Mouse (Mus musculus) MEL (cell line): ENCODE measurements around the gene Loxl3.

Source experiments
- CTCF ChIP-seq, 3 experiments: IDR thresholded peaks in 2 of 3; conservative IDR thresholded peaks in 1 of 3; 2 replicates each; pipeline ENCODE4 v1.5.1; 2011 to 2012; ENCODE audit warnings: low read length in 3 of 3, low read depth in 2 of 3, mild to moderate bottlenecking in 2 of 3, improper control_type of control experiment in 1 of 3, inconsistent platforms in 1 of 3, mixed read lengths in 1 of 3, moderate library complexity in 1 of 3; ENCODE audit not compliant: control insufficient read depth in 1 of 3, insufficient read depth in 1 of 3, poor library complexity in 1 of 3, severe bottlenecking in 1 of 3
- ELF1 ChIP-seq: IDR thresholded peaks from 2 replicates; pipeline ENCODE4 v1.6.1; 2014; ENCODE audit warnings: low read depth, mild to moderate bottlenecking, inconsistent platforms, low read length, improper control_type of control experiment, moderate library complexity
- EP300 ChIP-seq, 2 experiments: IDR thresholded peaks; 2 replicates each; pipeline ENCODE4 v1.6.1; 2011; ENCODE audit warnings: improper control_type of control experiment in 2 of 2, low read length in 2 of 2, low read depth in 1 of 2, mild to moderate bottlenecking in 1 of 2
- ETS1 ChIP-seq: IDR thresholded peaks from 2 replicates; pipeline ENCODE4 v1.6.1; 2012; ENCODE audit warnings: low read depth, mild to moderate bottlenecking, inconsistent platforms, low read length, improper control_type of control experiment, moderate library complexity
- MAFK ChIP-seq: IDR thresholded peaks from 2 replicates; pipeline ENCODE4 v1.6.1; 2011; ENCODE audit warnings: low read depth, mild to moderate bottlenecking, low read length, improper control_type of control experiment, borderline replicate concordance
- NELFE ChIP-seq: IDR thresholded peaks from 2 replicates; pipeline ENCODE4 v1.6.1; 2011; ENCODE audit warnings: low read depth, low read length, improper control_type of control experiment
- POLR2AphosphoS2 ChIP-seq: IDR thresholded peaks from 2 replicates; pipeline ENCODE4 v1.6.1; 2011; ENCODE audit warnings: low read length, improper control_type of control experiment
- SIN3A ChIP-seq: IDR thresholded peaks from 2 replicates; pipeline ENCODE4 v1.6.1; 2012; ENCODE audit warnings: low read length, improper control_type of control experiment, inconsistent platforms
- TBP ChIP-seq: IDR thresholded peaks from 2 replicates; pipeline ENCODE4 v1.8.0; 2011; ENCODE audit warnings: low read depth, low read length, improper control_type of control experiment
- TCF12 ChIP-seq: IDR thresholded peaks from 2 replicates; pipeline ENCODE4 v1.6.1; 2014; ENCODE audit warnings: low read depth, mild to moderate bottlenecking, inconsistent platforms, low read length, improper control_type of control experiment, moderate library complexity

DNA sequence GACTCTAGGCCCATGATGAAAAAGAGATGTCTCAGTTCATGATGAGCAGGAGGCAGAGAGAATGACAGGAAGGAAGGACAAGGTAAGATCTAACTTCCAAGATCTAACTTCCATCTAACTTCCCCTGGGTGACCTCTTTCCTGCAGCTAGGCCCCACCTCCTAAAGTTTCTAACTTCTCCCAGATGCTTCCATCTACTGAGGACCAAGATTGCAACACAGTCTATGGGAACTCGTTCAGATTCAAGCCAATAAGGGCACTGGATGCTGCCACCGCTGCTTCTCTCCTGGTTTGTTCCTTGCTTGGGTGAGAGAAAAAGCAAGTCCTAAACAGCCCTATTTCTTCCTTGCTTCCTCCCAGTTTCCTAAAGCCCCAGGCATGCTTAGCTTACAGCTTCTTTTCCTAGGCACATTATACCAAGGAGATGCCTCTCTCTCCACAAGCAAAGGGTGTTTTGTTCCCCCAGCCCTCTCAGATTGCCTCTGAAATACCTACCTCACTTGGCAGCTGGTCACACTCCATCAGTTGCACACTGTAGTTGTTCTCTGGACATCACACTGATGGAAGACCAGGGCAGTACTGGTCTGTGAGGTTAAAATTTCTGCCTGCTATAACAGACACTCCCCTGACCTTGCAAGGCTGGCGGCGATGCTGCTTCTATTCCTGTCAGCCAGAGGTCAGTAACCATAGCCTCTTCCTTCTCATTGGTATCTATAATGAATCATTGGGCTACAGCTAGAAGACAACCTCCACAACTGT, 13.0 kb upstream of the Loxl3 start:
- no peak for TF ChIP-seq CTCF (IDR thresholded peaks at IDR 0.05 in 2 of 3, conservative IDR thresholded peaks at IDR 0.05 in 1 of 3; ENCODE audit: control insufficient read depth in 1 of 3, insufficient read depth in 1 of 3, low read depth in 2 of 3, low read length in 3 of 3, poor library complexity in 1 of 3, severe bottlenecking in 1 of 3)
- no peak for TF ChIP-seq ETS1
- no peak for TF ChIP-seq EP300 (IDR thresholded peaks at IDR 0.05; ENCODE audit: low read depth in 1 of 2, low read length in 2 of 2)
- no peak for TF ChIP-seq TBP
- TF ChIP-seq ELF1: no peak
- TF ChIP-seq POLR2AphosphoS2: no peak
- no peak for TF ChIP-seq SIN3A
- no peak for TF ChIP-seq MAFK
- TF ChIP-seq NELFE: no peak
- no peak for TF ChIP-seq TCF12
